ENCODE assay signal across 7 mouse cellular contexts in genomic region chr5:134455914-134456423, GRCm38 (mm10). TPM values are rescaled to one million over a fixed set of nuclear protein-coding genes. Genes with fewer than 3 reads are reported as not detected.
DNase-seq lines count a peak whose midpoint lies in the region; ATAC-seq and TF ChIP-seq lines count a peak whose summit lies in the region.

No protein-coding gene starts in this region.

- H3K27ac ChIP-seq in ES-E14 (ENCODE audit: insufficient read depth, low read depth, low read length, poor library complexity, severe bottlenecking): peak overlapping the region; percentile 73
- peak overlapping the region; percentile 91 for H3K27ac ChIP-seq in embryonic facial prominence, embryonic 11.5 days (replicated peaks; ENCODE audit: low read depth, low read length)
- H3K27ac ChIP-seq in hindbrain, embryonic 10.5 days: peak overlapping the region; percentile 99
- H3K27ac ChIP-seq in stomach, embryonic 15.5 days: peak overlapping the region; percentile 87

- peak overlapping the region; percentile 86 for H3K4me2 ChIP-seq in embryonic facial prominence, embryonic 11.5 days (ENCODE audit: low read depth, low read length)
- H3K4me2 ChIP-seq in stomach, embryonic 15.5 days: peak overlapping the region; percentile 72

- H3K4me3 ChIP-seq in ES-E14 (ENCODE audit: insufficient read depth in 1 of 2, low read depth in 1 of 2, low read length in 2 of 2, poor library complexity in 1 of 2, severe bottlenecking in 1 of 2): peak overlapping the region; percentile 62 to 78
- H3K4me3 ChIP-seq in embryonic facial prominence, embryonic 11.5 days (ENCODE audit: low read depth, low read length): peak overlapping the region; percentile 82
- peak overlapping the region; percentile 77 for H3K4me3 ChIP-seq in hindbrain, embryonic 10.5 days
- peak overlapping the region; percentile 74 for H3K4me3 ChIP-seq in stomach, embryonic 15.5 days (replicated peaks)

- intact Hi-C loops in left cerebral cortex, postnatal 4 days (cut with DNase I): loop anchor here (2.0 kb wide), 1 partner anchor 31 kb away; no protein-coding TSS in a partner anchor

- H3K36me3 ChIP-seq in ES-E14 (ENCODE audit: control insufficient read depth, insufficient read depth, low read length, poor library complexity, severe bottlenecking): peaks cover 3% of the 10 kb centered on the region; the same call in 1 of the 2 replicates
- no peaks in the 10 kb centered on the region for H3K36me3 ChIP-seq in embryonic facial prominence, embryonic 11.5 days (replicated peaks; ENCODE audit: control insufficient read depth, insufficient read depth, low read depth, low read length)
- peaks cover 28% of the 10 kb centered on the region for H3K36me3 ChIP-seq in hindbrain, embryonic 10.5 days
- H3K36me3 ChIP-seq in stomach, embryonic 15.5 days: peaks cover 8% of the 10 kb centered on the region

- ATAC-seq in embryonic facial prominence, embryonic 11.5 days (replicated peaks; ENCODE audit: insufficient number of reproducible peaks, low FRiP score, low TSS enrichment, low read depth): peak; percentile 46
- peak; percentile 34; the same call in 1 of the 2 replicates for ATAC-seq in megakaryocyte-erythroid progenitor cell, adult 5-6 weeks (replicated peaks; ENCODE audit: low FRiP score, low TSS enrichment, poor library complexity, severe bottlenecking)
- ATAC-seq in stomach, embryonic 15.5 days (ENCODE audit: insufficient read depth, low FRiP score, low read depth): peak; percentile 56; the same call in 1 of the 2 replicates

- peaks cover 2 to 7% of the 10 kb centered on the region in 2 experiments; a peak in 2 of 4 replicates for H3K4me1 ChIP-seq in ES-E14 (ENCODE audit: control insufficient read depth in 2 of 2, insufficient read depth in 2 of 2, low read length in 2 of 2, poor library complexity in 1 of 2)
- peaks cover 3% of the 10 kb centered on the region; the same call in 1 of the 2 replicates for H3K4me1 ChIP-seq in embryonic facial prominence, embryonic 11.5 days (ENCODE audit: control insufficient read depth, insufficient read depth, low read length)
- peaks cover 24% of the 10 kb centered on the region for H3K4me1 ChIP-seq in hindbrain, embryonic 10.5 days (replicated peaks)
- H3K4me1 ChIP-seq in stomach, embryonic 15.5 days: peaks cover 17% of the 10 kb centered on the region

- no peaks in the 10 kb centered on the region for H3K27me3 ChIP-seq in embryonic facial prominence, embryonic 11.5 days (ENCODE audit: control insufficient read depth, insufficient read depth, low read length)
- no peaks in the 10 kb centered on the region for H3K27me3 ChIP-seq in hindbrain, embryonic 10.5 days (ENCODE audit: insufficient read depth, poor library complexity, severe bottlenecking)
- no peaks in the 10 kb centered on the region for H3K27me3 ChIP-seq in stomach, embryonic 15.5 days (replicated peaks)

- WGBS in embryonic facial prominence, embryonic 11.5 days: 0% methylated on average over 17 of the region's 17 CpGs
- WGBS in hindbrain, embryonic 10.5 days: 0% methylated on average over 17 of the region's 17 CpGs
- 0% methylated on average over 17 of the region's 17 CpGs for WGBS in stomach, embryonic 15.5 days

- peak overlapping the region; percentile 80 for H3K9ac ChIP-seq in ES-E14 (ENCODE audit: insufficient read depth, low read depth, low read length, poor library complexity, severe bottlenecking)
- peak overlapping the region; percentile 92 for H3K9ac ChIP-seq in embryonic facial prominence, embryonic 11.5 days (replicated peaks; ENCODE audit: low read length)
- H3K9ac ChIP-seq in stomach, embryonic 15.5 days: peak overlapping the region; percentile 71

- DNase-seq in ES-E14 (ENCODE audit: low read depth, low spot score): peak; percentile 40
- DNase-seq in adrenal gland, postnatal 14 days: peak; percentile 76
- peak; percentile 85 for DNase-seq in embryonic facial prominence, embryonic 11.5 days (ENCODE audit: low spot score)
- DNase-seq in hindbrain, embryonic 10.5 days (ENCODE audit: low spot score): peak; percentile 71
- DNase-seq in left cerebral cortex, postnatal 4 days: peak; percentile 52

- in situ Hi-C loops in ES-E14 (cut with MboI; ENCODE audit: low sequenced_read_pairs in 2 of 2, unreplicated experiment in 2 of 2): no loop called here

- H3K9me3 ChIP-seq in ES-E14 (ENCODE audit: control insufficient read depth, insufficient read depth, low read depth, low read length): no peaks in the 10 kb centered on the region; the same call in 1 of the 2 replicates
- no peaks in the 10 kb centered on the region for H3K9me3 ChIP-seq in embryonic facial prominence, embryonic 11.5 days (replicated peaks; ENCODE audit: control insufficient read depth, low read length)
- H3K9me3 ChIP-seq in hindbrain, embryonic 10.5 days: peaks cover 8% of the 10 kb centered on the region
- no peaks in the 10 kb centered on the region for H3K9me3 ChIP-seq in stomach, embryonic 15.5 days

TF ChIP-seq in ES-E14, 5 proteins besides CTCF, POLR2A, EP300 and RAD21:
- TF ChIP-seq ZC3H11A (IDR thresholded peaks at IDR 0.05; ENCODE audit: borderline replicate concordance, low read depth, low read length): no peak
- no peak for TF ChIP-seq MAFK (IDR thresholded peaks at IDR 0.05; ENCODE audit: insufficient read depth, low read depth, low read length)
- 0 out of 2 replicates have a peak, but pooled peaks have one; percentile 37 for TF ChIP-seq CHD2 (IDR thresholded peaks at IDR 0.05; ENCODE audit: low read depth, low read length)
- TF ChIP-seq ZNF384 (IDR thresholded peaks at IDR 0.05; ENCODE audit: low read depth, low read length): peak; percentile 48
- 0 out of 2 replicates have a peak, but pooled peaks have one; percentile 35 for TF ChIP-seq HCFC1 (IDR thresholded peaks at IDR 0.05; ENCODE audit: borderline replicate concordance, insufficient read depth, low read length)

RNA-seq across cellular contexts. Expression of gene Gtf2ird1, which starts 0.5 kb away (rescaled TPM):
- total RNA-seq in ES-E14 (2012; rRNA removed): 63.5 and 118 TPM in 2 replicates
- 61.7 and 69.6 TPM in 2 replicates for total RNA-seq in adrenal gland, postnatal 14 days (2021)
- 99.8 and 104 TPM in 2 replicates for polyA plus RNA-seq in embryonic facial prominence, embryonic 11.5 days (2014; fragmentation: Nextera tagmentation; extraction: Ambion mirVana)
- 84.8 and 91.6 TPM in 2 replicates for polyA plus RNA-seq in hindbrain, embryonic 10.5 days (2016; fragmentation: Nextera tagmentation; extraction: Ambion mirVana)
- total RNA-seq in left cerebral cortex, postnatal 4 days (2021): 10 to 100 TPM; 67.6 to 81.6 TPM
- 17.7 and 23.1 TPM in 2 replicates for total RNA-seq in megakaryocyte-erythroid progenitor cell, adult 5-6 weeks (2014; fragmentation: Nextera tagmentation)
- 5.5 and 11.8 TPM in 2 replicates for total RNA-seq in megakaryocyte-erythroid progenitor cell, adult 5-6 weeks (2017)
- polyA plus RNA-seq in stomach, embryonic 15.5 days (2015; fragmentation: Nextera tagmentation; extraction: Ambion mirVana): 83.6 and 90.8 TPM in 2 replicates

Comparison
In these comparisons a context has a peak if more than half of its experiments do, and no peak if none do; other contexts are left out.
1. Peak in every context shown above with its lines: DNase-seq, ATAC-seq, H3K4me3 ChIP-seq and H3K27ac ChIP-seq.